Mouse (Mus musculus) limb, embryonic 12.5 days (tissue): ENCODE measurements at regions not wholly inside any gene's neighbourhood (a gene's known extent, or its start where the extent isn't known, plus 50 kb on each side); places are given as distances from the start of the nearest gene placed in this dataset.
A peak's percentile ranks its signal among the peaks of the same experiment; 100 is the strongest.

Source experiments
- ATAC-seq: fragments of 200-750 bp; cut with Nextera tagmentation; 2 replicates; pipeline ENCODE4 v1.8.0; 2017; ENCODE audit warnings: low read depth, moderate TSS enrichment; ENCODE audit not compliant: insufficient number of reproducible peaks, insufficient read depth, low FRiP score, low TSS enrichment
- H3K27ac ChIP-seq: fragments of 300-500 bp; sonication (generic); 2 replicates; pipeline ENCODE4 v1.5.1; 2016; ENCODE audit warnings: mild to moderate bottlenecking, moderate library complexity
- H3K27me3 ChIP-seq: fragments of 300-500 bp; sonication (generic); 2 replicates; pipeline ENCODE4 v1.6.1; 2016; ENCODE audit warnings: mild to moderate bottlenecking, moderate library complexity
- H3K36me3 ChIP-seq: fragments of 300-500 bp; sonication (generic); 2 replicates; pipeline ENCODE4 v1.6.1; 2016; ENCODE audit warnings: mild to moderate bottlenecking, moderate library complexity
- H3K4me1 ChIP-seq: fragments of 300-500 bp; sonication (generic); replicated peaks from 2 replicates; pipeline ENCODE4 v1.6.1; 2016
- H3K4me2 ChIP-seq: fragments of 300-500 bp; sonication (generic); 2 replicates; pipeline ENCODE4 v1.6.1; 2016; ENCODE audit warnings: mild to moderate bottlenecking, moderate library complexity
- H3K4me3 ChIP-seq: fragments of 300-500 bp; sonication (generic); replicated peaks from 2 replicates; pipeline ENCODE4 v1.5.1; 2016; ENCODE audit warnings: mild to moderate bottlenecking
- H3K9ac ChIP-seq: fragments of 300-500 bp; sonication (generic); replicated peaks from 2 replicates; pipeline ENCODE4 v1.6.1; 2016; ENCODE audit warnings: mild to moderate bottlenecking, moderate library complexity
- H3K9me3 ChIP-seq: fragments of 300-500 bp; sonication (generic); 2 replicates; pipeline ENCODE4 v1.6.1; 2016; ENCODE audit warnings: mild to moderate bottlenecking, moderate library complexity
- WGBS: fragments of 180-500 bp; shearing (Covaris S2); methylation state at CpG from one replicate; pipeline ENCODE4 v1.1.7; 2016; 5-methylcytosine and 5-hydroxymethylcytosine counted together

- H3K9me3 ChIP-seq, result no peaks in the 10 kb centered on the region
- WGBS, result 68% methylated on average over 2 of the region's 2 CpGs
- no peak overlapping the region for H3K4me3 ChIP-seq
- no peaks in the 10 kb centered on the region for H3K27me3 ChIP-seq
- no peak overlapping the region for H3K9ac ChIP-seq
- H3K4me1 ChIP-seq, result peaks cover 8% of the 10 kb centered on the region; the same call in 1 of the 2 replicates
- ATAC-seq, result no peak
- H3K4me2 ChIP-seq, result no peak overlapping the region
- H3K27ac ChIP-seq, result no peak overlapping the region
- H3K36me3 ChIP-seq, result no peaks in the 10 kb centered on the region
Measured at GRCm38 (mm10) chr5:129393150-129393549, 107.9 kb upstream of the Sfswap start.

GRCm38 (mm10) chr5:129393606-129394255, 107.3 kb upstream of the Sfswap start:
- ATAC-seq, result no peak

GRCm38 (mm10) chr5:129394416-129394815, 106.6 kb upstream of the Sfswap start:
- H3K27ac ChIP-seq, result no peak overlapping the region
- ATAC-seq, result no peak
- WGBS, result 62% methylated on average over 4 of the region's 4 CpGs
- H3K9me3 ChIP-seq, result no peaks in the 10 kb centered on the region
- no peak overlapping the region for H3K4me3 ChIP-seq
- H3K27me3 ChIP-seq, result no peaks in the 10 kb centered on the region
- H3K9ac ChIP-seq, result no peak overlapping the region
- no peaks in the 10 kb centered on the region for H3K36me3 ChIP-seq
- H3K4me1 ChIP-seq, result peaks cover 8% of the 10 kb centered on the region; the same call in 1 of the 2 replicates
- H3K4me2 ChIP-seq, result no peak overlapping the region

More at GRCm38 (mm10) chr5:129393606-129394255, 107.3 kb upstream of the Sfswap start:
- Histone ChIP-seq H3K4me1 (peaks cover 8% of the 10 kb centered on the region; the same call in 1 of the 2 replicates), H3K27me3 (no peaks in the 10 kb centered on the region), H3K36me3 (no peaks in the 10 kb centered on the region), H3K9ac (no peak overlapping the region), H3K27ac (no peak overlapping the region), H3K4me3 (no peak overlapping the region), H3K4me2 (no peak overlapping the region), H3K9me3 (no peaks in the 10 kb centered on the region)
- 79% methylated on average over 9 of the region's 9 CpGs for WGBS

DNA sequence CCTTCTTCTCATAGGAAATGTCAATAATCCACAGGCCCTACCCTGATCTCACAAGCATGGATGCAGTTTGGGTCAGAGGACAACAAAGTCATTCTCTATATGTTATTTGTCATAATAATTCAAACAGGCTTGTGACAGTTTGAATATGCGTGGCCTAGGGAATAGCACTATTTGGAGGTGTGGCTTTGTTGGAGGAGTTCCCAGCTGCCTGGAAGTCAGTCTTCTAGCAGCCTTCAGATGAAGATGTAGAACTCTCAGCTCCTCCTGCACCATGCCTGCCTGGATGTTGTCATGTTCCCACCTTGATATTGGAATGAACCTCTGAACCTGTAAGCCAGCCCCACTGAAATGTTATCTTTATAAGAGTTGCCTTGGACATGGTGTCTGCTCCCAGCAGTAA, 103.7 kb upstream of the Sfswap start:
- Histone ChIP-seq H3K4me1 (no peaks in the 10 kb centered on the region), H3K36me3 (no peaks in the 10 kb centered on the region), H3K27ac (no peak overlapping the region), H3K27me3 (no peaks in the 10 kb centered on the region), H3K4me3 (no peak overlapping the region), H3K9me3 (no peaks in the 10 kb centered on the region), H3K4me2 (no peak overlapping the region), H3K9ac (no peak overlapping the region)
- WGBS, result 86% methylated on average over 1 of the region's 1 CpGs
- no peak for ATAC-seq

DNA sequence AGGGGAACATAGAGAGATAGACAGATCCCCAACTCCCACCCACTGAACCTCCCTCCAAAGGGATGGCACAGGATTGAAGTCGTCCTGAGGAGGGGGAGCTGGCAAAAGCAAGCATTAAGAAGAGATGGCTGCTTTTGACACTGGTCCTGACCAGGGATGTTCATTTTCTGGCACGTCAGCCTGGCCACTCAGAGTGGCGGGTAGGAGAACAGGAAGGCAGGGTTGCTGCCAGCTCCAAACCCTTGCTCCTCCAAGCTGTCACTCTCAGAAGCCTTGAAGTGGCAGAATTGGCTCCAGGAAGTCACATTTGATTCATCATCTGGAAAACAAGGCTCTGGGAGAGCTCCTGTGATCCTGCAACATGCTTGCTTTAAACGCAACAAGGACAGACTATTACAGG, 94.8 kb upstream of the Sfswap start:
- H3K27ac ChIP-seq, result no peak overlapping the region
- no peak overlapping the region for H3K9ac ChIP-seq
- ATAC-seq, result no peak
- H3K27me3 ChIP-seq, result no peaks in the 10 kb centered on the region; the same call in 1 of the 2 replicates
- no peak overlapping the region for H3K4me3 ChIP-seq
- H3K36me3 ChIP-seq, result no peaks in the 10 kb centered on the region
- WGBS, result 65% methylated on average over 4 of the region's 4 CpGs
- no peak overlapping the region for H3K4me2 ChIP-seq
- H3K9me3 ChIP-seq, result no peaks in the 10 kb centered on the region
- H3K4me1 ChIP-seq, result peaks cover 6% of the 10 kb centered on the region

DNA sequence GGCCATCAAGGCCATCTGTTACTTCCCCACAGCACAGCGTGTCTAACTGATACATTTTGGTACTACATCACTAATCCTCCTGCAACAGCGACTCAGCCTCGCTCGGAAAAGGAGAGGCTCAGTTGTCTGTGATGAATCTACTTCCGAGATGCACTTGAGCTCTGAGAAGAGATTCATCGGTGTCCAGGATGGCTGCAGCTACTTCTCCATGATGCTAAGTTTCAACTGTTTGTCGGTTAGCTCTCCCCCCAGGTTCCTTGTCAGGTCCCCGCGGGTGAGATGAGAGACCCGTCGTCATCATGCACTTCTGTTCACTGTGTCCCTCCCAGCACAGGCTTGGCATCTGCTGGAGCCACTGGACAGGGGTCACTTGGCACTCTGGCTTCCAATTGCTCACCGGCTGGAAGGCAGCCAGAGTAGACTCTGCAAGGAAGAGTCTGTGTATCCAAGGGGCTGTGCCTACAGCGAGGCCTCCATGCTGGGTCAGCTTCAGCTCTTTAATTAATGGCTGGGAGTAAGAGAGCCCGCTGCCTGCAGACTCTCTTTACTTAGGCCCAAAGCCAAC, 91.5 kb upstream of the Sfswap start:
- Histone ChIP-seq H3K4me3 (no peak overlapping the region), H3K27ac (no peak overlapping the region), H3K9ac (no peak overlapping the region), H3K4me1 (peaks cover 6% of the 10 kb centered on the region), H3K9me3 (no peaks in the 10 kb centered on the region), H3K36me3 (no peaks in the 10 kb centered on the region), H3K27me3 (no peaks in the 10 kb centered on the region; the same call in 1 of the 2 replicates), H3K4me2 (no peak overlapping the region)
- WGBS, result 68% methylated on average over 14 of the region's 14 CpGs
- no peak for ATAC-seq

DNA sequence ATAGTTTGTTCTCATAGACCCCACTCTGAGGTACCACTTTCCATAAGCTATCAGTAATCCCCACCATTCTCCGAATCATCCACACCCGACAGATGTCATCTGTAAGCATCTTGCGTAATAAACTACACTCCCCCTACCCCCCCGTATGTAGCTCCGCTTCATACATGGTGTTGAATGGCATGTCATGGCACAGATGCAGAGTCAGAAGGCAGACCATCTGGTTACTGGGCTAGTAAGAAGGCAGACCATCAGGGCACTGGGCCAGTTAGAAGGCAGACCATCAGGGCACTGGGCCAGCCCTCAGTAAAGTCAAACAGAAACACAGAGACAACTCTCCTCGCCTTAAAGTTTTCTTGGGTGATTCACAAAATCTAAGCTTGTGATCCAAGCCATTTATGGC, 88.9 kb upstream of the Sfswap start:
- H3K27me3 ChIP-seq, result no peaks in the 10 kb centered on the region
- ATAC-seq, result no peak
- 95% methylated on average over 6 of the region's 6 CpGs for WGBS
- H3K27ac ChIP-seq, result no peak overlapping the region
- no peak overlapping the region for H3K4me3 ChIP-seq
- no peaks in the 10 kb centered on the region for H3K9me3 ChIP-seq
- no peak overlapping the region for H3K4me2 ChIP-seq
- no peak overlapping the region for H3K9ac ChIP-seq
- H3K4me1 ChIP-seq, result peaks cover 17% of the 10 kb centered on the region
- no peaks in the 10 kb centered on the region for H3K36me3 ChIP-seq

- 27% methylated on average over 12 of the region's 12 CpGs for WGBS
- ATAC-seq, result peak; percentile 58; the same call in 1 of the 2 replicates
- Histone ChIP-seq H3K36me3 (no peaks in the 10 kb centered on the region), H3K27me3 (no peaks in the 10 kb centered on the region), H3K4me3 (0 out of 2 replicates have a peak overlapping the region, but pooled peaks have one; percentile 3), H3K9me3 (no peaks in the 10 kb centered on the region), H3K27ac (peak overlapping the region; percentile 73), H3K4me2 (peak overlapping the region; percentile 41), H3K9ac (peak overlapping the region; percentile 42), H3K4me1 (peaks cover 17% of the 10 kb centered on the region)
Measured at GRCm38 (mm10) chr5:129414960-129415706, 85.9 kb upstream of the Sfswap start.

GRCm38 (mm10) chr5:129416425-129416824, 84.6 kb upstream of the Sfswap start:
- WGBS, result 29% methylated on average over 3 of the region's 3 CpGs
- H3K4me3 ChIP-seq, result no peak overlapping the region

GRCm38 (mm10) chr5:129417516-129417915, 83.5 kb upstream of the Sfswap start:
- Histone ChIP-seq H3K4me3 (no peak overlapping the region), H3K4me2 (no peak overlapping the region), H3K36me3 (no peaks in the 10 kb centered on the region), H3K9ac (no peak overlapping the region), H3K27ac (no peak overlapping the region), H3K9me3 (no peaks in the 10 kb centered on the region), H3K4me1 (peaks cover 17% of the 10 kb centered on the region), H3K27me3 (no peaks in the 10 kb centered on the region)
- WGBS, result 77% methylated on average over 3 of the region's 3 CpGs
- no peak for ATAC-seq

More at GRCm38 (mm10) chr5:129416425-129416824, 84.6 kb upstream of the Sfswap start:
- Histone ChIP-seq H3K9ac (no peak overlapping the region), H3K36me3 (no peaks in the 10 kb centered on the region), H3K4me1 (peaks cover 17% of the 10 kb centered on the region), H3K9me3 (no peaks in the 10 kb centered on the region), H3K27me3 (no peaks in the 10 kb centered on the region), H3K27ac (no peak overlapping the region), H3K4me2 (no peak overlapping the region)
- no peak for ATAC-seq

DNA sequence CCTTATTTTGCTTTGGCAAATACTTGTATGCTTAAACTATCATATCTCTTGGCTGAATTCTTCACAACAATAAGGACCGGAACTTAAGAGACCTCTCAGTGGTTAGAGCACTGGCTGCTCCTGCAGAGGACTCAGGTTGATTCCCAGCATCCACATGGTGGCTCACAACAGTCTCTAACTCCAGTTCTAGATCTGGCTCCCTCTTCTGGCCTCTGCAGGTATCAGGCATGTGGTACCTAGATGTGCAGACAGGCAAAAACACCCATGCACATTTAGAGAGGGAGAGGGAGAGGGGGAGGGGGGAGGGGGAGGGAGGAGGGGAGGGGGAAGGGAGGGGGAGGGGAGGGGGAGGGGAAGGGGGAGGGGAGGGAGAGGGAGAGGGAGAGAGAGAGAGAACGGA, 80.0 kb upstream of the Sfswap start:
- Histone ChIP-seq H3K9me3 (no peaks in the 10 kb centered on the region), H3K4me1 (peaks cover 2% of the 10 kb centered on the region; the same call in 1 of the 2 replicates), H3K4me3 (no peak overlapping the region), H3K27ac (no peak overlapping the region), H3K9ac (no peak overlapping the region), H3K27me3 (no peaks in the 10 kb centered on the region), H3K4me2 (no peak overlapping the region), H3K36me3 (no peaks in the 10 kb centered on the region)
- no peak for ATAC-seq
- 78% methylated on average over 2 of the region's 2 CpGs for WGBS
